Mouse (Mus musculus) hematopoietic stem cell, adult 5-6 weeks (primary cell): ENCODE results near the gene Foxd3. TPM values are rescaled to one million over a fixed set of nuclear protein-coding genes. Genes with fewer than 3 reads are reported as not detected.
A peak's percentile ranks its signal among the peaks of the same experiment; 100 is the strongest.

Experiments
- ATAC-seq, 2 experiments: fragments of 125-278 bp in 1 of 2; replicated peaks in 1 of 2; 2 replicates each; pipeline ENCODE4 v1.8.0; 2016 to 2017; ENCODE audit warnings: inconsistent platforms in 2 of 2, mild to moderate bottlenecking in 2 of 2, moderate number of reproducible peaks in 2 of 2, low read depth in 1 of 2, moderate TSS enrichment in 1 of 2; ENCODE audit not compliant: low FRiP score in 2 of 2, poor library complexity in 2 of 2, severe bottlenecking in 2 of 2, insufficient read depth in 1 of 2, low TSS enrichment in 1 of 2
- total RNA-seq: library from RNA; stranded (forward); fragments of 172-1452, 232-1000 nt; gene quantifications from 2 replicates; pipeline ENCODE4 v1.2.3, GENCODE M21; 2017

Foxd3 gene
- total RNA-seq, 1 experiment from 2014 or later = 0.10 TPM

GRCm38 (mm10) chr4:99653608-99654221 is 2.4 kb upstream of the Foxd3 start:
- ATAC-seq = no peak

GRCm38 (mm10) chr4:99654621-99655296 is 1.3 kb upstream of the Foxd3 start:
- ATAC-seq = no peak

GRCm38 (mm10) chr4:99656605-99657429 is 718 bp downstream of the Foxd3 start:
- no peak for ATAC-seq

GRCm38 (mm10) chr4:99657430-99657820 is 1.3 kb downstream of the Foxd3 start:
- ATAC-seq = no peak

- no peak for ATAC-seq
These were observed 1.9 kb downstream of the Foxd3 start for GRCm38 (mm10) chr4:99657831-99658470.

GRCm38 (mm10) chr4:99658881-99659280 is 2.8 kb downstream of the Foxd3 start:
- no peak for ATAC-seq

- no peak for ATAC-seq
These were observed 3.4 kb downstream of the Foxd3 start for GRCm38 (mm10) chr4:99659361-99660072.

- no peak for ATAC-seq
These were observed 4.0 kb downstream of the Foxd3 start for GRCm38 (mm10) chr4:99660073-99660611.

- 0 out of 4 replicates have a peak, but pooled peaks of 1 of the 2 experiments have one; percentile 19 for ATAC-seq
These were observed 4.9 kb downstream of the Foxd3 start for GRCm38 (mm10) chr4:99660981-99661380.

- ATAC-seq = no peak
These were observed 5.9 kb downstream of the Foxd3 start for GRCm38 (mm10) chr4:99661956-99662355.

- no peak for ATAC-seq
These were observed 6.3 kb downstream of the Foxd3 start for GRCm38 (mm10) chr4:99662431-99662830.

GRCm38 (mm10) chr4:99662841-99663567 is 6.9 kb downstream of the Foxd3 start:
- no peak for ATAC-seq

- ATAC-seq = no peak
These were observed 7.6 kb downstream of the Foxd3 start for GRCm38 (mm10) chr4:99663710-99664109.

- no peak for ATAC-seq
These were observed 14.2 kb downstream of the Foxd3 start for GRCm38 (mm10) chr4:99670203-99670851.

GRCm38 (mm10) chr4:99675191-99675590 is 19.1 kb downstream of the Foxd3 start:
- ATAC-seq = no peak

- no peak for ATAC-seq
These were observed 27.8 kb downstream of the Foxd3 start for GRCm38 (mm10) chr4:99683941-99684340.
